Mouse (Mus musculus): ENCODE results near the gene Acer3.

Acer3 gene

GRCm38 (mm10) chr7:98177929-98178559, 143.0 kb downstream of the Acer3 start, which contains the start of gene Capn5:
Capn5 (minus strand) TSS chr7:98178274.
- peak; percentile 78 for DNase-seq (ENCODE audit: low read depth)

- no peak for DNase-seq (ENCODE audit: low read depth)
Measured at GRCm38 (mm10) chr7:98177566-98177928, 143.5 kb downstream of the Acer3 start.

- DNase-seq (ENCODE audit: low read depth) = no peak
Measured at GRCm38 (mm10) chr7:98177071-98177485, 143.9 kb downstream of the Acer3 start.

GRCm38 (mm10) chr7:98176322-98177070, 144.5 kb downstream of the Acer3 start:
- no peak for DNase-seq (ENCODE audit: low read depth)

GRCm38 (mm10) chr7:98174883-98175755, 145.9 kb downstream of the Acer3 start:
- DNase-seq (ENCODE audit: low read depth) = no peak

GRCm38 (mm10) chr7:98173408-98173807, 147.6 kb downstream of the Acer3 start:
- no peak for DNase-seq (ENCODE audit: low read depth)

- no peak for DNase-seq (ENCODE audit: low read depth)
Measured at GRCm38 (mm10) chr7:98172661-98173060, 148.3 kb downstream of the Acer3 start.

- DNase-seq (ENCODE audit: low read depth) = no peak
Measured at GRCm38 (mm10) chr7:98171141-98172073, 149.6 kb downstream of the Acer3 start.

- DNase-seq (ENCODE audit: low read depth) = no peak
Measured at GRCm38 (mm10) chr7:98164999-98165528, 155.9 kb downstream of the Acer3 start.

- DNase-seq (ENCODE audit: low read depth) = no peak
Measured at GRCm38 (mm10) chr7:98164382-98164998, 156.5 kb downstream of the Acer3 start.

GRCm38 (mm10) chr7:98163700-98164099, 157.3 kb downstream of the Acer3 start:
- no peak for DNase-seq (ENCODE audit: low read depth)

- no peak for DNase-seq (ENCODE audit: low read depth)
Measured at GRCm38 (mm10) chr7:98162239-98162638, 158.8 kb downstream of the Acer3 start.

GRCm38 (mm10) chr7:98160041-98160740, 160.8 kb downstream of the Acer3 start:
- no peak for DNase-seq (ENCODE audit: low read depth)

- DNase-seq (ENCODE audit: low read depth) = no peak
Measured at GRCm38 (mm10) chr7:98158481-98158880, 162.5 kb downstream of the Acer3 start.

GRCm38 (mm10) chr7:98157636-98158332, 163.2 kb downstream of the Acer3 start:
- no peak for DNase-seq (ENCODE audit: low read depth)

Data from c-Kit-positive CD71-positive TER-119-negative erythroid progenitor cells, embryonic 14.5 days (primary cell).